Mouse (Mus musculus) bone marrow, adult 2 months (tissue): ENCODE results near the gene Tor4a.

Experiments used
- CTCF ChIP-seq: fragments of 200-500 bp; IDR thresholded peaks from 2 replicates; pipeline ENCODE4 v1.5.1; 2011; ENCODE audit warnings: low read length, control low read depth; ENCODE audit not compliant: control insufficient read depth, insufficient read depth
- POLR2A ChIP-seq: fragments of 200-500 bp; IDR thresholded peaks from 2 replicates; pipeline ENCODE4 v1.6.1; 2011; ENCODE audit warnings: low read depth, mild to moderate bottlenecking, control low read depth, low read length, borderline replicate concordance; ENCODE audit not compliant: control insufficient read depth

DNA sequence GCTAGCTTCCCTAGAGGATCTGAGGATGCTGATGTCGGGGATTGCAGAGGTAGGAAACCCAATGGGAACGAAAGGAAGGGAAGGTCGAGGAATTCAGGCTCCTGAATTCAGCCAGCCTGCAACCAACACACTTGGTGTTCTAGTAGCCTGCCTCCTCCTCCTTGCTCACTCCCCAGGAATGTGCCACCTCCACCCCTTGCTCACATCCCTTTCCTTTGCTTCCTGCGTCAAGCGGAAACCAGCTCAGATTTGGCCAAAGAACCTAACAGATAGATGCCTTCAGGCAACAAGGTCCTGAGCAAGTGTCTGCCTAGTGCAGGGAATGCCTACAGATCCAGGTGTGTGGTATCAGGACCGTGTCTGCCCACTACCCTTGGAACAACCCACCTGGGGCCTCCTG is 20.1 kb downstream of the Tor4a start:
- TF ChIP-seq POLR2A (no peak), CTCF (no peak)
